Mouse (Mus musculus) neural tube, embryonic 12.5 days (tissue): ENCODE measurements around the gene Klhdc3. TPM values are rescaled to one million over a fixed set of nuclear protein-coding genes. Genes with fewer than 3 reads are reported as not detected.

Experiments
- ATAC-seq: fragments of 200-750 bp; cut with Nextera tagmentation; 2 replicates; pipeline ENCODE4 v1.8.0; 2017; ENCODE audit warnings: low read depth, mild to moderate bottlenecking, moderate TSS enrichment, moderate library complexity; ENCODE audit not compliant: low FRiP score
- H3K27ac ChIP-seq: fragments of 300-500 bp; sonication (generic); 2 replicates; pipeline ENCODE4 v1.5.1; 2016
- H3K27me3 ChIP-seq: fragments of 300-500 bp; sonication (generic); replicated peaks from 2 replicates; pipeline ENCODE4 v1.6.1; 2016; ENCODE audit warnings: mild to moderate bottlenecking
- H3K36me3 ChIP-seq: fragments of 300-500 bp; sonication (generic); 2 replicates; pipeline ENCODE4 v1.6.1; 2016; ENCODE audit warnings: mild to moderate bottlenecking
- H3K4me1 ChIP-seq: fragments of 300-500 bp; sonication (generic); 2 replicates; pipeline ENCODE4 v1.6.1; 2016
- H3K4me2 ChIP-seq: fragments of 300-500 bp; sonication (generic); replicated peaks from 2 replicates; pipeline ENCODE4 v1.6.1; 2016; ENCODE audit warnings: mild to moderate bottlenecking
- H3K4me3 ChIP-seq: fragments of 300-500 bp; sonication (generic); 2 replicates; pipeline ENCODE4 v1.5.1; 2016
- H3K9ac ChIP-seq: fragments of 300-500 bp; sonication (generic); 2 replicates; pipeline ENCODE4 v1.6.1; 2016; ENCODE audit warnings: mild to moderate bottlenecking
- H3K9me3 ChIP-seq: fragments of 300-500 bp; sonication (generic); 2 replicates; pipeline ENCODE4 v1.6.1; 2016; ENCODE audit warnings: mild to moderate bottlenecking
- WGBS: fragments of 180-500 bp; shearing (Covaris S2); methylation state at CpG from one replicate; pipeline ENCODE4 v1.1.7; 2016; 5-methylcytosine and 5-hydroxymethylcytosine counted together
- polyA plus RNA-seq: library from polyadenylated mRNA; unstranded; fragments of >200 nt; fragmentation: Nextera tagmentation; extraction: Ambion mirVana; gene quantifications from 2 replicates; pipeline ENCODE4 v1.2.1, GENCODE M21; 2016

Gene Klhdc3
- polyA plus RNA-seq, 1 experiment from 2014 or later = 146 TPM

- peak within 1 kb of the TSS; percentile 85 for H3K4me2 ChIP-seq
- ATAC-seq = peak; percentile 73
- H3K36me3 ChIP-seq = peaks cover 31% of the 10 kb centered on the region
- no peaks in the 10 kb centered on the region; the same call in 1 of the 2 replicates for H3K27me3 ChIP-seq
- H3K9ac ChIP-seq = peak within 1 kb of the TSS; percentile 95
- H3K4me3 ChIP-seq = peak within 1 kb of the TSS; percentile 94
- peak within 1 kb of the TSS; percentile 86 for H3K27ac ChIP-seq
- no peaks in the 10 kb centered on the region for H3K9me3 ChIP-seq
- under 1% methylated on average over 86 of the region's 90 CpGs for WGBS
- H3K4me1 ChIP-seq = peaks cover 50% of the 10 kb centered on the region
Observed at GRCm38 (mm10) chr17:46628791-46629684, 51.7 kb downstream of the Klhdc3 start, which contains the start of gene Ptk7. Ptk7 (minus strand) TSS chr17:46629504.

DNA sequence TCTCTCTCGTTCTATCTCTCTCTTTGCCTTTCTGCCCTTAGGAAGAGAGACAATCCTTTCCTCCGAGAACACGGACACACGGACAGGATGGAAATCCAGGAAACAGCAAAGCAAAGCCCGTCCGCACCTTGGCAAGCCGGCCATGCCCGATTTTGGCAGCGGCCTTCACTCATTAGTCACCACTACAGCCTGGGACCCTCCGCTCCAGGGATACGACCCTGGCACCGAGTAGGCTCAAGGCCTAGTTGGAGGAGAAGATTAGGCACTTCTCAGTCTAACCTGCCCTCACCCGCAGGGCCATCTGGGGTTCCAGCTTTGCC, 52.3 kb downstream of the Klhdc3 start:
- Histone ChIP-seq H3K36me3 (peaks cover 28% of the 10 kb centered on the region), H3K9me3 (no peaks in the 10 kb centered on the region), H3K4me3 (peak overlapping the region; percentile 94), H3K4me1 (peaks cover 54% of the 10 kb centered on the region), H3K9ac (peak overlapping the region; percentile 95), H3K27me3 (no peaks in the 10 kb centered on the region; the same call in 1 of the 2 replicates), H3K27ac (no peak overlapping the region), H3K4me2 (peak overlapping the region; percentile 85)
- peak; percentile 17 for ATAC-seq
- under 1% methylated on average over 13 of the region's 13 CpGs for WGBS

- Histone ChIP-seq H3K4me3 (peak overlapping the region; percentile 94), H3K4me1 (peaks cover 63% of the 10 kb centered on the region), H3K4me2 (peak overlapping the region; percentile 85), H3K27ac (no peak overlapping the region), H3K36me3 (peaks cover 18% of the 10 kb centered on the region), H3K9me3 (no peaks in the 10 kb centered on the region), H3K9ac (peak overlapping the region; percentile 95; the same call in 1 of the 2 replicates), H3K27me3 (no peaks in the 10 kb centered on the region; the same call in 1 of the 2 replicates)
- ATAC-seq = no peak
- WGBS = 23% methylated on average over 6 of the region's 6 CpGs
Observed at GRCm38 (mm10) chr17:46627409-46627808, 53.3 kb downstream of the Klhdc3 start.

DNA sequence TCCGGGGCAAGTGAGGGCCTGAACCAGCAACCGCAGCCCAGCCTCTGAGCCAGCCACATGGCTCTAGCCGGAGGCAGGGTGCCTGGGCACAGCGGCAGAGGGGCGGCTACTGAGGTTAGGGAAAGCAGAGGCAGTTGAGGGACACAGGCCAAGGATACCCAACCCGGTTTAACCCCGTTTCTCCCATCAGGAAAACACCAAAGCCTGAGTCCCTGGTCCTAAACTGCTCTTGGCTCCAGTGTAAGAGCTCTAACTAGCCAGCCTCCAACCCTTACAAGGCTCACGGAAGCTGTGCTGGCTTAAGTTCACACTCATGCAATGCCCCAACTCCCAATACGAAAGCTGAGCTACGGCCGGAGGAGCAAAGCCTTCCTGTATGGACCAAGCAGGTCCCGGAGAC, 56.1 kb downstream of the Klhdc3 start:
- Histone ChIP-seq H3K9ac (peak overlapping the region; percentile 29; the same call in 1 of the 2 replicates), H3K27me3 (no peaks in the 10 kb centered on the region), H3K4me3 (no peak overlapping the region), H3K4me1 (peaks cover 76% of the 10 kb centered on the region), H3K27ac (no peak overlapping the region), H3K9me3 (no peaks in the 10 kb centered on the region), H3K4me2 (peak overlapping the region; percentile 40), H3K36me3 (no peaks in the 10 kb centered on the region)
- WGBS = 41% methylated on average over 12 of the region's 12 CpGs
- ATAC-seq = no peak

Other genes starting within 250 kb of the Klhdc3 start
- gene Slc22a7, start 242.5 kb downstream of the Klhdc3 start, polyA plus RNA-seq = not detected in 2 replicates
- gene Ttbk1, start 193.2 kb downstream of the Klhdc3 start, polyA plus RNA-seq = 6.2 and 7.1 TPM in 2 replicates
- 40.5 and 42.3 TPM in 2 replicates for gene Dnph1, start 184.2 kb downstream of the Klhdc3 start, polyA plus RNA-seq
- 13.4 and 15.3 TPM in 2 replicates for gene Cul9, start 134.5 kb downstream of the Klhdc3 start, polyA plus RNA-seq
- gene Srf, start 124.7 kb downstream of the Klhdc3 start, polyA plus RNA-seq = 5.6 and 8.4 TPM in 2 replicates
- gene Ptk7, start 51.4 kb downstream of the Klhdc3 start, polyA plus RNA-seq = 68.3 and 69.7 TPM in 2 replicates
- 45.2 and 47.4 TPM in 2 replicates for gene Klc4, start 34.9 kb downstream of the Klhdc3 start, polyA plus RNA-seq
- gene Mrpl2, start 34.7 kb downstream of the Klhdc3 start, polyA plus RNA-seq = 76.9 and 86.9 TPM in 2 replicates
- 42.0 and 45.2 TPM in 2 replicates for gene Cul7, start 30.6 kb downstream of the Klhdc3 start, polyA plus RNA-seq
- gene Rrp36, start 6.6 kb downstream of the Klhdc3 start, polyA plus RNA-seq = 52.1 and 54.1 TPM in 2 replicates
- 178 and 189 TPM in 2 replicates for gene Mea1, start 2.1 kb downstream of the Klhdc3 start, polyA plus RNA-seq
- 89.5 and 107 TPM in 2 replicates for gene Ppp2r5d, start 24.2 kb upstream of the Klhdc3 start, polyA plus RNA-seq
- 35.8 and 36.9 TPM in 2 replicates for gene Pex6, start 30.5 kb upstream of the Klhdc3 start, polyA plus RNA-seq
- gene Gnmt, start 48.3 kb upstream of the Klhdc3 start, polyA plus RNA-seq = 0.43 and 0.49 TPM in 2 replicates
- gene Cnpy3, start 71.3 kb upstream of the Klhdc3 start, polyA plus RNA-seq = 58.4 and 62.0 TPM in 2 replicates
- gene Ptcra, start 82.8 kb upstream of the Klhdc3 start, polyA plus RNA-seq = 0.41 and 0.65 TPM in 2 replicates
- gene 2310039H08Rik, start 91.7 kb upstream of the Klhdc3 start, polyA plus RNA-seq = 34.9 and 46.6 TPM in 2 replicates
- 125 and 139 TPM in 2 replicates for gene Rpl7l1, start 101.8 kb upstream of the Klhdc3 start, polyA plus RNA-seq
- gene Bicral, start 177.6 kb upstream of the Klhdc3 start, polyA plus RNA-seq = 7.0 and 8.0 TPM in 2 replicates
- gene Tbcc, start 209.8 kb upstream of the Klhdc3 start, polyA plus RNA-seq = 87.8 and 89.5 TPM in 2 replicates
- gene Prph2, start 229.5 kb upstream of the Klhdc3 start, polyA plus RNA-seq = not detected in 2 replicates